Mouse (Mus musculus) brain, embryonic 14.5 days (tissue): Measurements from ENCODE around the gene Itga7.

Source experiments
- CTCF ChIP-seq: fragments of 200-500 bp; IDR thresholded peaks from 2 replicates; pipeline ENCODE4 v1.5.1; 2012; ENCODE audit warnings: inconsistent platforms, mild to moderate bottlenecking, moderate library complexity, borderline replicate concordance; ENCODE audit not compliant: insufficient read depth, insufficient read length; ENCODE audit errors: extremely low read depth
- POLR2A ChIP-seq: fragments of 200-500 bp; IDR thresholded peaks from 2 replicates; pipeline ENCODE4 v1.6.1; 2012; ENCODE audit warnings: mild to moderate bottlenecking, inconsistent platforms, borderline replicate concordance; ENCODE audit not compliant: poor library complexity, insufficient read depth, insufficient read length, severe bottlenecking; ENCODE audit errors: extremely low read depth

- TF ChIP-seq POLR2A (no peak), CTCF (no peak)
Measured at GRCm38 (mm10) chr10:128990994-128991393, 57.4 kb downstream of the Itga7 start.
